Mouse (Mus musculus) heart, adult 2 months (tissue): ENCODE measurements around the gene Pmepa1. TPM values are rescaled to one million over a fixed set of nuclear protein-coding genes. Genes with fewer than 3 reads are reported as not detected.

Experiments
- DNase-seq, 2 experiments: peaks; one replicate each; pipeline ENCODE4 v3.0.0; 2021
- H3K27ac ChIP-seq: fragments of 200-600 bp; 2 replicates; pipeline ENCODE4 v1.8.1; 2022
- H3K27me3 ChIP-seq: fragments of 200-500 bp; 2 replicates; pipeline ENCODE4 v1.6.1; 2012; ENCODE audit warnings: mild to moderate bottlenecking, low read length, inconsistent platforms, mixed read lengths; ENCODE audit not compliant: control insufficient read depth, insufficient read depth
- H3K36me3 ChIP-seq: fragments of 200-500 bp; 2 replicates; pipeline ENCODE4 v1.6.1; 2012; ENCODE audit warnings: low read length, inconsistent platforms; ENCODE audit not compliant: control insufficient read depth, insufficient read depth
- H3K4me1 ChIP-seq: fragments of 200-500 bp; 2 replicates; pipeline ENCODE4 v1.6.1; 2011; ENCODE audit warnings: low read length; ENCODE audit not compliant: control insufficient read depth, insufficient read depth
- H3K4me3 ChIP-seq: fragments of 200-600 bp; 2 replicates; pipeline ENCODE4 v1.8.1; 2022
- H3K79me2 ChIP-seq: fragments of 200-500 bp; replicated peaks from 2 replicates; pipeline ENCODE4 v1.6.1; 2012; ENCODE audit warnings: mild to moderate bottlenecking, inconsistent platforms, low read length, moderate library complexity, mixed read lengths; ENCODE audit not compliant: control insufficient read depth, insufficient read depth
- H3K9ac ChIP-seq: fragments of 200-500 bp; 2 replicates; pipeline ENCODE4 v1.6.1; 2012; ENCODE audit warnings: low read depth, mild to moderate bottlenecking, control low read depth, inconsistent platforms, low read length, mixed read lengths
- CTCF ChIP-seq: fragments of 200-600 bp; IDR thresholded peaks from 2 replicates; pipeline ENCODE4 v1.8.1; 2022; ENCODE audit warnings: antibody characterized with exemption, mild to moderate bottlenecking, moderate library complexity
- EP300 ChIP-seq: fragments of 200-500 bp; IDR thresholded peaks from 2 replicates; pipeline ENCODE4 v1.6.1; 2011; ENCODE audit warnings: low read depth, low read length, control low read depth; ENCODE audit not compliant: insufficient read depth
- POLR2A ChIP-seq: fragments of 200-500 bp; IDR thresholded peaks from 2 replicates; pipeline ENCODE4 v1.6.1; 2011; ENCODE audit warnings: mild to moderate bottlenecking, low read depth, low read length, control low read depth; ENCODE audit not compliant: insufficient read depth
- WGBS: fragments of 180-500 bp; shearing (Covaris S2); methylation state at CpG from one replicate; pipeline ENCODE4 v1.1.7; 2018; 5-methylcytosine and 5-hydroxymethylcytosine counted together
- intact Hi-C: fragments of 180-260 bp; cut with DNase I; formaldehyde crosslinking; loops from one replicate; pipeline ENCODE4 v1.15.1; 2025
- polyA plus RNA-seq: library from polyadenylated mRNA; depleted of rRNA; stranded (reverse); fragments of >200 nt; gene quantifications from 2 replicates; pipeline ENCODE4 v1.2.3, GENCODE M21; 2012
- total RNA-seq, 2 experiments: library from RNA; stranded (reverse); gene quantifications; 2 replicates each; pipeline ENCODE4 v1.2.3; 2021

The Pmepa1 gene
- total and polyA plus RNA-seq, 3 experiments = 28.4 to 41.7 (median 31.4) TPM

- no peaks in the 10 kb centered on the region for H3K27me3 ChIP-seq
- intact Hi-C loops = no loop called here
- DNase-seq = no peak
- H3K4me3 ChIP-seq = no peak overlapping the region
- no peaks in the 10 kb centered on the region for H3K36me3 ChIP-seq
- no peaks in the 10 kb centered on the region for H3K79me2 ChIP-seq
- 42% methylated on average over 3 of the region's 3 CpGs for WGBS
- no peak overlapping the region for H3K9ac ChIP-seq
- H3K4me1 ChIP-seq = peaks cover 7% of the 10 kb centered on the region
- H3K27ac ChIP-seq = no peak overlapping the region
- TF ChIP-seq EP300 (no peak), CTCF (no peak), POLR2A (no peak)
These were observed 52.2 kb downstream of the Pmepa1 start for GRCm38 (mm10) chr2:173224097-173224496.

- Histone ChIP-seq H3K36me3 (no peaks in the 10 kb centered on the region), H3K4me1 (peaks cover 7% of the 10 kb centered on the region), H3K4me3 (no peak overlapping the region), H3K27ac (no peak overlapping the region), H3K27me3 (no peaks in the 10 kb centered on the region), H3K9ac (no peak overlapping the region), H3K79me2 (no peaks in the 10 kb centered on the region)
- DNase-seq = no peak
- 54% methylated on average over 3 of the region's 3 CpGs for WGBS
- intact Hi-C loops = no loop called here
- TF ChIP-seq CTCF = no peak
- TF ChIP-seq POLR2A = no peak
- TF ChIP-seq EP300 = no peak
These were observed 52.8 kb downstream of the Pmepa1 start for GRCm38 (mm10) chr2:173223496-173223895.

GRCm38 (mm10) chr2:173220754-173221153 is 55.6 kb downstream of the Pmepa1 start:
- Histone ChIP-seq H3K4me3 (no peak overlapping the region), H3K36me3 (no peaks in the 10 kb centered on the region), H3K9ac (no peak overlapping the region), H3K27ac (no peak overlapping the region), H3K4me1 (peaks cover 7% of the 10 kb centered on the region), H3K79me2 (no peaks in the 10 kb centered on the region), H3K27me3 (no peaks in the 10 kb centered on the region)
- WGBS = 93% methylated on average over 9 of the region's 9 CpGs
- TF ChIP-seq CTCF (no peak), EP300 (no peak), POLR2A (no peak)
- DNase-seq = no peak
- intact Hi-C loops = no loop called here

- Histone ChIP-seq H3K27ac (peak overlapping the region; percentile 40), H3K9ac (no peak overlapping the region), H3K27me3 (no peaks in the 10 kb centered on the region), H3K4me1 (peaks cover 7% of the 10 kb centered on the region), H3K79me2 (no peaks in the 10 kb centered on the region), H3K4me3 (no peak overlapping the region), H3K36me3 (no peaks in the 10 kb centered on the region)
- TF ChIP-seq CTCF (peak; percentile 81), EP300 (0 out of 2 replicates have a peak, but pooled peaks have one; percentile 40), POLR2A (no peak)
- DNase-seq = peak; percentile 55 to 63
- intact Hi-C loops = loop anchor here (2.0 kb wide), 2 partner anchors 33 to 327 kb away; no protein-coding TSS in a partner anchor
- WGBS = 32% methylated on average over 10 of the region's 10 CpGs
These were observed 56.9 kb downstream of the Pmepa1 start for GRCm38 (mm10) chr2:173219256-173219954.

GRCm38 (mm10) chr2:173218416-173219141 is 57.8 kb downstream of the Pmepa1 start, which contains the start of gene Zbp1:
Gene Zbp1, minus strand, starts transcription at chr2:173218923.
- Histone ChIP-seq H3K27me3 (no peaks in the 10 kb centered on the region), H3K27ac (peak within 1 kb of the TSS; percentile 40), H3K36me3 (no peaks in the 10 kb centered on the region), H3K79me2 (no peaks in the 10 kb centered on the region), H3K4me1 (peaks cover 6% of the 10 kb centered on the region), H3K4me3 (no peak within 1 kb of the TSS), H3K9ac (no peak within 1 kb of the TSS)
- TF ChIP-seq EP300 (no peak), POLR2A (no peak), CTCF (no peak)
- intact Hi-C loops = loop anchor here (2.0 kb wide), 2 partner anchors 32 to 328 kb away; no protein-coding TSS in a partner anchor
- WGBS = 54% methylated on average over 11 of the region's 11 CpGs
- DNase-seq = peak; percentile 23 to 47

- Histone ChIP-seq H3K4me3 (no peak overlapping the region), H3K27me3 (no peaks in the 10 kb centered on the region), H3K36me3 (no peaks in the 10 kb centered on the region), H3K9ac (no peak overlapping the region), H3K27ac (no peak overlapping the region), H3K4me1 (peaks cover 6% of the 10 kb centered on the region), H3K79me2 (no peaks in the 10 kb centered on the region)
- intact Hi-C loops = loop anchor here (2.0 kb wide), 2 partner anchors 31 to 329 kb away; no protein-coding TSS in a partner anchor
- no peak for TF ChIP-seq EP300
- no peak for TF ChIP-seq CTCF
- TF ChIP-seq POLR2A = no peak
- 90% methylated on average over 5 of the region's 5 CpGs for WGBS
- peak; percentile 1 to 14 for DNase-seq
These were observed 58.5 kb downstream of the Pmepa1 start for GRCm38 (mm10) chr2:173217763-173218258.
